8 mouse cellular contexts compared by ENCODE assay signal in the genomic region with DNA sequence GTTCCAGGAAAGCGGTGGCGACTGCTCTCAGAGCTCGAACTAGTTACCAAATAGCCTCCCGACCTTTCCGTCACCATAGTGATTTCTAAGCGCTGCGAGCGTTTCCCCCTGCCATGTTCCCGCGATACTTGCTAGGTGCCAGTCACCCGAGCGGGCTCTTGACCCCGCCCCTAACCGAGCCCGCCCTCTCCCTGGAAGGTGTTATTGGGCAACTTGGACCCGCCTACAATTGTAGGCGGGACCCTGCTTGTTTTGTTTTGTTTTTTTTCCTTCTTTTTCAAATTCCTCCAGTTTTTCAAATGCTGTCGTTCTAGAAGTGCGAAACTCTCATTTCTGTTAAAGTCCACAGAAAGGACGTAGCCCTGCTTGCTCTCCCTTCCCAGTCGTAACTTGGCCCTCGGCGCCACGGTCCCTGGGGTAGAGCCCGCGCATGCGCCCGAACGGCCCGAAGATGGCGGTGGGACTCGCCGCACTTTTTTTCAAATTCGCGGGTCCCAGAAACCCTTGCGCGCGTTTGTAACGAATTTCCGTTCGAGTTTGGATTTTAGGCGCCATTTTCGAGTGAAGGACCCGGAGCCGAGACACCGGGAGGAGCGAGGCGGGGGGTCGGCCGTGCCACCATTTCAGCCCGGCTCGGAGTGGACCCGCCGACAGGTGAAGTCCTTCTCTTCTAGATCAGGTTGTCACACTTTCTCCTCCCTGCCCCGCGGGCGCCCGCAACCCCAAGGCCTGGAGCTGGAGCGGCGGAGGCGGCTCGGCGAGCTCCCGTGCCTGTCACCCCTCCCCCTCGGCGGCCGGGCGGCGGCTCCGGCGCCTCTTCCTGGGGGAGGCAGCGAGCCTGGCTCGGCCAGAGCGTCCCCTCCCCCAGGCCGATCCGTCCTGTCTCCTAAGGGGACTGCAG. TPM values are rescaled to one million over a fixed set of nuclear protein-coding genes. Genes with fewer than 3 reads are reported as not detected.
DNase-seq lines count a peak whose midpoint lies in the region; ATAC-seq and TF ChIP-seq lines count a peak whose summit lies in the region.

TSS of gene Ift80 (minus strand) at position 134 of the 901 bp plus-strand sequence.
TSS of gene Smc4 (plus strand) at position 302 of the 901 bp plus-strand sequence.

- no peaks in the 10 kb centered on the region for H3K36me3 ChIP-seq in hindbrain, postnatal 0 days (ENCODE audit: insufficient read depth, low read length)

- no peaks in the 10 kb centered on the region; the same call in 1 of the 2 replicates for H3K4me1 ChIP-seq in hindbrain, postnatal 0 days (ENCODE audit: insufficient read depth, low read length)

- H3K9ac ChIP-seq in hindbrain, postnatal 0 days (replicated peaks; ENCODE audit: low read length): peak within 1 kb of the TSS; percentile 65

- peak; percentile 88 for ATAC-seq in common myeloid progenitor, adult 5-6 weeks (replicated peaks; ENCODE audit: low read depth, poor library complexity, severe bottlenecking)
- ATAC-seq in hindbrain, postnatal 0 days: peak; percentile 98
- ATAC-seq in megakaryocyte, adult 5-6 weeks (ENCODE audit: poor library complexity, severe bottlenecking): peak; percentile 81

- intact Hi-C loops in gastrocnemius, adult 2 months (cut with DNase I): no loop called here
- intact Hi-C loops in left cerebral cortex, adult 2 months (cut with DNase I): loop anchor here (2.0 to 10.0 kb wide), 2 partner anchors 40 to 720 kb away; partner anchors contain the start of genes Nmd3 and Trim59

- DNase-seq in ZHBTc4 (ENCODE audit: low read depth, low spot score): peak; percentile 99
- peak; percentile 96 for DNase-seq in gastrocnemius, adult 2 months
- DNase-seq in hindbrain, postnatal 0 days (ENCODE audit: low spot score): peak; percentile 99
- DNase-seq in left cerebral cortex, adult 2 months (ENCODE audit: extremely low spot score in 1 of 2, low spot score in 2 of 2): peak; percentile 92 to 94
- peak; percentile 96 to 97 for DNase-seq in right cerebral cortex, adult 2 months (ENCODE audit: low spot score in 2 of 2)
- peak; percentile 95 for DNase-seq in urinary bladder, postnatal 14 days (ENCODE audit: low spot score)

- H3K4me2 ChIP-seq in hindbrain, postnatal 0 days (ENCODE audit: low read depth, low read length): peak within 1 kb of the TSS; percentile 77

- no peaks in the 10 kb centered on the region for H3K9me3 ChIP-seq in hindbrain, postnatal 0 days (ENCODE audit: low read length)

- no peak for TF ChIP-seq CTCF in gastrocnemius, adult 2 months (IDR thresholded peaks at IDR 0.05)
- TF ChIP-seq CTCF in hindbrain, postnatal 0 days (IDR thresholded peaks at IDR 0.05; ENCODE audit: low read depth): 0 out of 2 replicates have a peak, but pooled peaks have one; percentile 13
- no peak; the same call in 1 of the 2 replicates for TF ChIP-seq CTCF in left cerebral cortex, adult 2 months (IDR thresholded peaks at IDR 0.05)

- under 1% methylated on average over 75 of the region's 76 CpGs for WGBS in hindbrain, postnatal 0 days

- peak within 1 kb of the TSS; percentile 98 for H3K27ac ChIP-seq in gastrocnemius, adult 2 months
- H3K27ac ChIP-seq in hindbrain, postnatal 0 days: peak within 1 kb of the TSS; percentile 82
- peak within 1 kb of the TSS; percentile 90 for H3K27ac ChIP-seq in left cerebral cortex, adult 2 months

- no peaks in the 10 kb centered on the region for H3K27me3 ChIP-seq in hindbrain, postnatal 0 days (ENCODE audit: insufficient read depth, low read length)

- H3K4me3 ChIP-seq in gastrocnemius, adult 2 months: peak within 1 kb of the TSS; percentile 97
- H3K4me3 ChIP-seq in hindbrain, postnatal 0 days (ENCODE audit: low read length): peak within 1 kb of the TSS; percentile 91
- H3K4me3 ChIP-seq in left cerebral cortex, adult 2 months: peak within 1 kb of the TSS; percentile 94

RNA-seq across cellular contexts. Expression of gene Ift80, which starts in this region (rescaled TPM):
- 23.0 and 23.9 TPM in 2 replicates for total RNA-seq in common myeloid progenitor, adult 5-6 weeks (2017)
- 1 to 10 TPM; 5.2 to 5.7 TPM for total RNA-seq in gastrocnemius, adult 2 months (2021)
- 6.9 and 7.7 TPM in 2 replicates for total RNA-seq in hindbrain, postnatal 0 days (2014; rRNA removed)
- polyA plus RNA-seq in hindbrain, postnatal 0 days (2015; fragmentation: Nextera tagmentation; extraction: Ambion mirVana): 5.3 and 6.5 TPM in 2 replicates
- total RNA-seq in left cerebral cortex, adult 2 months (2021): 10 to 100 TPM; 19.9 to 26.1 TPM
- 8.0 and 10.8 TPM in 2 replicates for total RNA-seq in megakaryocyte, adult 5-6 weeks (2015)
- 13.7 and 15.2 TPM in 2 replicates for total RNA-seq in megakaryocyte, adult 5-6 weeks (2017)

RNA-seq across cellular contexts. Expression of gene Smc4, which starts in this region (rescaled TPM):
- total RNA-seq in common myeloid progenitor, adult 5-6 weeks (2017): 723 and 854 TPM in 2 replicates
- total RNA-seq in gastrocnemius, adult 2 months (2021): 1 to 10 TPM; 4.8 to 6.7 TPM
- total RNA-seq in hindbrain, postnatal 0 days (2014; rRNA removed): 7.2 and 12.5 TPM in 2 replicates
- polyA plus RNA-seq in hindbrain, postnatal 0 days (2015; fragmentation: Nextera tagmentation; extraction: Ambion mirVana): 34.6 and 45.7 TPM in 2 replicates
- total RNA-seq in left cerebral cortex, adult 2 months (2021): 1 to 10 TPM; 4.7 to 4.9 TPM
- total RNA-seq in megakaryocyte, adult 5-6 weeks (2015): 263 and 290 TPM in 2 replicates
- 541 and 545 TPM in 2 replicates for total RNA-seq in megakaryocyte, adult 5-6 weeks (2017)

Comparison
In these comparisons a context has a peak if more than half of its experiments do, and no peak if none do; other contexts are left out.
1. Peak in every context shown above with its lines: DNase-seq, ATAC-seq, H3K4me3 ChIP-seq and H3K27ac ChIP-seq.
2. RNA of gene Smc4 (total RNA-seq): 723 to 854 TPM in common myeloid progenitor, adult 5-6 weeks and 263 to 545 TPM in megakaryocyte, adult 5-6 weeks; 7.2 to 12.5 TPM in hindbrain, postnatal 0 days, 4.8 to 6.7 TPM in gastrocnemius, adult 2 months and 4.7 to 4.9 TPM in left cerebral cortex, adult 2 months; every median in the first group is over 10 times any median in the second.